Mouse (Mus musculus) hindbrain, embryonic 13.5 days (tissue): ENCODE results near the gene Nek11. TPM values are rescaled to one million over a fixed set of nuclear protein-coding genes. Genes with fewer than 3 reads are reported as not detected.

Experiments
- ATAC-seq: fragments of 200-750 bp; cut with Nextera tagmentation; 2 replicates; pipeline ENCODE4 v1.8.0; 2017; ENCODE audit warnings: moderate TSS enrichment; ENCODE audit not compliant: low FRiP score
- H3K27ac ChIP-seq: fragments of 300-500 bp; sonication (generic); 2 replicates; pipeline ENCODE4 v1.5.1; 2015; ENCODE audit warnings: inconsistent platforms, mild to moderate bottlenecking, moderate library complexity
- H3K27me3 ChIP-seq: fragments of 300-500 bp; sonication (generic); 2 replicates; pipeline ENCODE4 v1.6.1; 2015; ENCODE audit warnings: mild to moderate bottlenecking, inconsistent platforms
- H3K36me3 ChIP-seq: fragments of 300-500 bp; sonication (generic); 2 replicates; pipeline ENCODE4 v1.6.1; 2015; ENCODE audit warnings: mild to moderate bottlenecking, inconsistent platforms
- H3K4me1 ChIP-seq: fragments of 300-500 bp; sonication (generic); replicated peaks from 2 replicates; pipeline ENCODE4 v1.6.1; 2015; ENCODE audit warnings: inconsistent platforms
- H3K4me2 ChIP-seq: fragments of 300-500 bp; sonication (generic); 2 replicates; pipeline ENCODE4 v1.6.1; 2015; ENCODE audit warnings: inconsistent platforms, mild to moderate bottlenecking, moderate library complexity
- H3K4me3 ChIP-seq: fragments of 300-500 bp; sonication (generic); 2 replicates; pipeline ENCODE4 v1.5.1; 2015; ENCODE audit warnings: mild to moderate bottlenecking, inconsistent platforms
- H3K9ac ChIP-seq: fragments of 300-500 bp; sonication (generic); 2 replicates; pipeline ENCODE4 v1.6.1; 2015; ENCODE audit warnings: mild to moderate bottlenecking, inconsistent platforms
- H3K9me3 ChIP-seq: fragments of 300-500 bp; sonication (generic); 2 replicates; pipeline ENCODE4 v1.6.1; 2016; ENCODE audit warnings: inconsistent platforms
- WGBS: fragments of 180-500 bp; shearing (Covaris S2); methylation state at CpG from one replicate; pipeline ENCODE4 v1.1.7; 2015; 5-methylcytosine and 5-hydroxymethylcytosine counted together
- polyA plus RNA-seq: library from polyadenylated mRNA; unstranded; fragments of >200 nt; fragmentation: Nextera tagmentation; extraction: Ambion mirVana; gene quantifications from 2 replicates; pipeline ENCODE4 v1.2.1, GENCODE M21; 2015

The Nek11 gene
- polyA plus RNA-seq, 1 experiment from 2014 or later = 3.2 TPM

- Histone ChIP-seq H3K9me3 (no peaks in the 10 kb centered on the region), H3K4me1 (peaks cover 17% of the 10 kb centered on the region), H3K27me3 (no peaks in the 10 kb centered on the region), H3K4me2 (no peak overlapping the region), H3K36me3 (no peaks in the 10 kb centered on the region), H3K27ac (peak overlapping the region; percentile 53), H3K4me3 (no peak overlapping the region), H3K9ac (no peak overlapping the region)
- WGBS = 45% methylated on average over 4 of the region's 4 CpGs
- no peak for ATAC-seq
These were observed 142.8 kb downstream of the Nek11 start for GRCm38 (mm10) chr9:105252349-105253041.

- no peak overlapping the region for H3K27ac ChIP-seq
- no peak overlapping the region for H3K9ac ChIP-seq
- H3K9me3 ChIP-seq = no peaks in the 10 kb centered on the region
- WGBS = 98% methylated on average over 4 of the region's 4 CpGs
- H3K4me1 ChIP-seq = peaks cover 16% of the 10 kb centered on the region
- no peak overlapping the region for H3K4me3 ChIP-seq
- no peaks in the 10 kb centered on the region for H3K27me3 ChIP-seq
- H3K4me2 ChIP-seq = no peak overlapping the region
- no peak for ATAC-seq
- no peaks in the 10 kb centered on the region for H3K36me3 ChIP-seq
These were observed 144.1 kb downstream of the Nek11 start for GRCm38 (mm10) chr9:105251256-105251655.

- Histone ChIP-seq H3K27me3 (no peaks in the 10 kb centered on the region), H3K4me3 (no peak overlapping the region), H3K36me3 (no peaks in the 10 kb centered on the region), H3K4me2 (no peak overlapping the region), H3K27ac (no peak overlapping the region), H3K9me3 (no peaks in the 10 kb centered on the region), H3K9ac (no peak overlapping the region), H3K4me1 (no peaks in the 10 kb centered on the region)
- ATAC-seq = no peak
- WGBS = 34% methylated on average over 5 of the region's 5 CpGs
These were observed 151.3 kb downstream of the Nek11 start for GRCm38 (mm10) chr9:105244024-105244423.

GRCm38 (mm10) chr9:105214434-105214833 is 180.9 kb downstream of the Nek11 start:
- Histone ChIP-seq H3K9me3 (no peaks in the 10 kb centered on the region), H3K4me3 (no peak overlapping the region), H3K36me3 (no peaks in the 10 kb centered on the region), H3K27me3 (no peaks in the 10 kb centered on the region), H3K4me2 (no peak overlapping the region), H3K4me1 (no peaks in the 10 kb centered on the region), H3K27ac (no peak overlapping the region), H3K9ac (no peak overlapping the region)
- ATAC-seq = no peak
- 62% methylated on average over 4 of the region's 4 CpGs for WGBS

- H3K9me3 ChIP-seq = no peaks in the 10 kb centered on the region
- no peaks in the 10 kb centered on the region for H3K27me3 ChIP-seq
- H3K27ac ChIP-seq = no peak overlapping the region
- H3K36me3 ChIP-seq = no peaks in the 10 kb centered on the region
- no peak overlapping the region for H3K4me3 ChIP-seq
- no peaks in the 10 kb centered on the region; the same call in 1 of the 2 replicates for H3K4me1 ChIP-seq
- H3K4me2 ChIP-seq = no peak overlapping the region
- ATAC-seq = no peak
- 22% methylated on average over 1 of the region's 1 CpGs for WGBS
- no peak overlapping the region for H3K9ac ChIP-seq
These were observed 195.0 kb downstream of the Nek11 start for GRCm38 (mm10) chr9:105200305-105200704.

GRCm38 (mm10) chr9:105186725-105187124 is 208.6 kb downstream of the Nek11 start:
- H3K27ac ChIP-seq = no peak overlapping the region
- ATAC-seq = no peak
- 88% methylated on average over 3 of the region's 3 CpGs for WGBS
- H3K27me3 ChIP-seq = no peaks in the 10 kb centered on the region
- H3K4me2 ChIP-seq = no peak overlapping the region
- H3K4me3 ChIP-seq = no peak overlapping the region
- no peaks in the 10 kb centered on the region for H3K4me1 ChIP-seq
- no peaks in the 10 kb centered on the region for H3K9me3 ChIP-seq
- H3K9ac ChIP-seq = no peak overlapping the region
- no peaks in the 10 kb centered on the region for H3K36me3 ChIP-seq

- no peak overlapping the region for H3K4me2 ChIP-seq
- H3K9ac ChIP-seq = no peak overlapping the region
- H3K4me1 ChIP-seq = no peaks in the 10 kb centered on the region
- H3K4me3 ChIP-seq = no peak overlapping the region
- 90% methylated on average over 3 of the region's 3 CpGs for WGBS
- H3K36me3 ChIP-seq = no peaks in the 10 kb centered on the region
- no peak for ATAC-seq
- no peaks in the 10 kb centered on the region for H3K9me3 ChIP-seq
- H3K27me3 ChIP-seq = no peaks in the 10 kb centered on the region
- H3K27ac ChIP-seq = no peak overlapping the region
These were observed 212.9 kb downstream of the Nek11 start for GRCm38 (mm10) chr9:105182392-105182791.

- 87% methylated on average over 6 of the region's 6 CpGs for WGBS
- Histone ChIP-seq H3K9me3 (no peaks in the 10 kb centered on the region), H3K4me2 (no peak within 1 kb of the TSS), H3K27ac (no peak within 1 kb of the TSS), H3K27me3 (no peaks in the 10 kb centered on the region), H3K4me1 (no peaks in the 10 kb centered on the region), H3K36me3 (no peaks in the 10 kb centered on the region), H3K4me3 (no peak within 1 kb of the TSS), H3K9ac (no peak within 1 kb of the TSS)
- ATAC-seq = no peak
These were observed 250.3 kb downstream of the Nek11 start, which contains the start of gene 1700080E11Rik for GRCm38 (mm10) chr9:105144992-105145391. TSS of gene 1700080E11Rik (minus strand) at chr9:105145092.

- no peak for ATAC-seq
- Histone ChIP-seq H3K9me3 (no peaks in the 10 kb centered on the region), H3K9ac (no peak overlapping the region), H3K36me3 (no peaks in the 10 kb centered on the region), H3K27ac (no peak overlapping the region), H3K27me3 (no peaks in the 10 kb centered on the region), H3K4me3 (no peak overlapping the region), H3K4me2 (no peak overlapping the region), H3K4me1 (no peaks in the 10 kb centered on the region)
- 89% methylated on average over 6 of the region's 6 CpGs for WGBS
These were observed 256.1 kb downstream of the Nek11 start for GRCm38 (mm10) chr9:105139204-105139603.

GRCm38 (mm10) chr9:105136404-105136803 is 258.9 kb downstream of the Nek11 start:
- Histone ChIP-seq H3K4me1 (0 out of 2 replicates have a peak, but pooled peaks cover 4% of the 10 kb centered on the region), H3K9me3 (no peaks in the 10 kb centered on the region), H3K4me2 (no peak overlapping the region), H3K9ac (no peak overlapping the region), H3K36me3 (no peaks in the 10 kb centered on the region), H3K27ac (no peak overlapping the region), H3K4me3 (no peak overlapping the region), H3K27me3 (no peaks in the 10 kb centered on the region)
- WGBS = 32% methylated on average over 1 of the region's 1 CpGs
- no peak for ATAC-seq

GRCm38 (mm10) chr9:105134536-105134935 is 260.8 kb downstream of the Nek11 start:
- no peak for ATAC-seq
- no peak overlapping the region for H3K9ac ChIP-seq
- peaks cover 21% of the 10 kb centered on the region for H3K4me1 ChIP-seq
- no peak overlapping the region for H3K4me2 ChIP-seq
- H3K4me3 ChIP-seq = no peak overlapping the region
- H3K27ac ChIP-seq = no peak overlapping the region
- H3K27me3 ChIP-seq = no peaks in the 10 kb centered on the region
- WGBS = 95% methylated on average over 5 of the region's 5 CpGs
- H3K9me3 ChIP-seq = no peaks in the 10 kb centered on the region
- no peaks in the 10 kb centered on the region for H3K36me3 ChIP-seq

GRCm38 (mm10) chr9:105132002-105132367 is 263.3 kb downstream of the Nek11 start:
- peak overlapping the region; percentile 92 for H3K27ac ChIP-seq
- H3K4me1 ChIP-seq = peaks cover 26% of the 10 kb centered on the region
- no peak; the same call in 1 of the 2 replicates for ATAC-seq
- H3K4me2 ChIP-seq = peak overlapping the region; percentile 80
- 23% methylated on average over 5 of the region's 5 CpGs for WGBS
- no peaks in the 10 kb centered on the region for H3K36me3 ChIP-seq
- no peaks in the 10 kb centered on the region for H3K9me3 ChIP-seq
- no peaks in the 10 kb centered on the region for H3K27me3 ChIP-seq
- peak overlapping the region; percentile 56 for H3K4me3 ChIP-seq
- 0 out of 2 replicates have a peak overlapping the region, but pooled peaks have one; percentile 80 for H3K9ac ChIP-seq
